Mouse (Mus musculus) C2C12 (cell line): ENCODE data around the gene Fkbp3.

ENCODE experiments used
- CTCF ChIP-seq: IDR thresholded peaks from one replicate; pipeline ENCODE4 v1.5.1; 2011; ENCODE audit not compliant: control insufficient read depth, insufficient read depth, insufficient read length
- FOSL1 ChIP-seq: IDR thresholded peaks from one replicate; pipeline ENCODE4 v1.8.0; 2011; ENCODE audit warnings: mild to moderate bottlenecking, low read length; ENCODE audit not compliant: poor library complexity, insufficient read depth, severe bottlenecking
- MAX ChIP-seq: IDR thresholded peaks from one replicate; pipeline ENCODE4 v1.6.1; 2011; ENCODE audit warnings: mild to moderate bottlenecking, control low read depth
- MYOD1 ChIP-seq: IDR thresholded peaks from one replicate; pipeline ENCODE4 v1.6.1; 2011; ENCODE audit warnings: low read depth; ENCODE audit not compliant: control insufficient read depth, insufficient read length
- USF1 ChIP-seq: IDR thresholded peaks from one replicate; pipeline ENCODE4 v1.6.1; 2011; ENCODE audit warnings: low read depth, mild to moderate bottlenecking, control low read depth, moderate library complexity

DNA sequence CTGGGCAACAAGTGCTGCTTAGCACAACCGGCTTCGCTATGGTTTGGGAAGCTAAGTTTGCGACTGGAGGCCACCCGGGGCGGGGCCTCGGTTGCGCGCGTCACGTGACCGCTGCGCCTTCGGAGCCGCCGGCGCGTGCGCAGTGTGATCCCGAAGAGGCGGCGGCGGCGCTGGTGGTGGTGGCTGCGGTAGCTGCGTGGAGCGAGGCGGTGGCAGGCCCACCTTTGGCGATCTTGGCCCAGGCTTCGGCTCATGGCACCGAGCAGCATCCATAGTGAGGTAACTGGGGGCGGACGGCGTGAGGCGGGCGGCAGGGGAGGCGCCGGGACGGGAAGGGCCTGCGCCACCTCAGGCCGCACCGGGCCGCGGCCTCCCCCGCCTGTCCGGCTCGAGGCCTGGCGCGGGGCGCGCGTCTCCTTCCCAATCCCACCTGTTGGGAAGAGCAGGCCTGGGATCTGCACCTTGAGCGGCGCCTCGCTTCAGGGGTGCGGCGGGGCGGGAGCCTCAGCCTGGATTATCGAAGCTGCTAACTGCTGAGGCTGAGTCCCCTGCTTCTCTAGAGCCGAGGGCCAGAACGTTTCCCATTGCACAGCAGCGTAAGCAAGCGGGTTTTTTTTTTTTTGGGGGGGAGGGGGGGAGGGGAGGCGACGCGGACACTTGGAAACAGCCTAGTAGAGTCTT, 37.5 kb downstream of the Fkbp3 start, which contains the start of gene Prpf39:
- TF ChIP-seq CTCF: no peak
- TF ChIP-seq MAX: no peak
- no peak for TF ChIP-seq MYOD1
- no peak for TF ChIP-seq FOSL1
- TF ChIP-seq USF1: peak; percentile 97
